Mouse (Mus musculus): ENCODE data around the gene Agxt2.

Agxt2 gene

DNA sequence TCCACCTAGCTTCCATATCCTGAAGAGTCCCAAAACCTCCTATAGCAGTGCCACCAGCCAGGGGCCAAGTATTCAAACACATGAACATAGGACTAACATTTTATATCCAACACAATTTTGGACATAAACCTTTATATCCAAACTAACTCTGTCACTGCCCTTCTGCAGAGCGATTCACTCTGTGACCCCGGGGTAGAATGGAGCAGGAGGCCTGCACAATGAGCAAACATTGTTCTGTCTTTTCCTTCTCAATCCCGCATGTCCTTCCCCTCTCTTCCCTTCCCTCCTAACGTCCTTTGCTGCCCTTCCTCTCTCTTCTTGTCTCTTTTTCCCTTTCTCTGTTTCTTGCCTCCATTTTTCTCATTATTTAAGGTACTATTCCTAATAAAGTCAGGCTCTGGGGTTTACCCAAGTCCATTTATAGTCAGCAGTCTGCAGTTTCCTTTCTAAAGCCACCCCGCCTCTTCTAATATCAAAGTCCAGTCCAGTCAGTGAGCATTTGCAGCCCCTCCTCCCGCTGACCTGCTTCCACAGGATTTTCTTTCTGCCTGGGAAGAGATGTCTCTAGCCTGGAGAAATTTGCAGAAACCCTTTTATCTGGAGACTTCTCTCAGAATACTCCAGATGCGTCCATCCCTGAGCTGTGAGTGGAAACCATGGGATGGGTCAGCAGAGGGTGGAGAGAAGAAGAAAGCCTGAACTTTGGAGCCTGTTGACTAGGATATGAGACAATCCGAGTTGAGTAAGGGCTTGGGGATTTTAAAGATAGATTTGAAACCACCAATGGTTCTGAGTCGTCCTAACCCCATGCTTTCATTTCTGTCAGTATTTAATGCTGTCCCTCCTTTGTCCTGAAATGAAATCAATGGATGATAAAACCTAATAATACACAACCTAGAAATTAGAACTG is at the start of gene Agxt2:
Agxt2 (plus strand) TSS at position 494 of the 910 bp plus-strand sequence.
- no peak for DNase-seq (ENCODE audit: low spot score)

- DNase-seq (ENCODE audit: low spot score) = no peak
Observed at GRCm38 (mm10) chr15:10311826-10312225, 46.5 kb upstream of the Agxt2 start.

DNA sequence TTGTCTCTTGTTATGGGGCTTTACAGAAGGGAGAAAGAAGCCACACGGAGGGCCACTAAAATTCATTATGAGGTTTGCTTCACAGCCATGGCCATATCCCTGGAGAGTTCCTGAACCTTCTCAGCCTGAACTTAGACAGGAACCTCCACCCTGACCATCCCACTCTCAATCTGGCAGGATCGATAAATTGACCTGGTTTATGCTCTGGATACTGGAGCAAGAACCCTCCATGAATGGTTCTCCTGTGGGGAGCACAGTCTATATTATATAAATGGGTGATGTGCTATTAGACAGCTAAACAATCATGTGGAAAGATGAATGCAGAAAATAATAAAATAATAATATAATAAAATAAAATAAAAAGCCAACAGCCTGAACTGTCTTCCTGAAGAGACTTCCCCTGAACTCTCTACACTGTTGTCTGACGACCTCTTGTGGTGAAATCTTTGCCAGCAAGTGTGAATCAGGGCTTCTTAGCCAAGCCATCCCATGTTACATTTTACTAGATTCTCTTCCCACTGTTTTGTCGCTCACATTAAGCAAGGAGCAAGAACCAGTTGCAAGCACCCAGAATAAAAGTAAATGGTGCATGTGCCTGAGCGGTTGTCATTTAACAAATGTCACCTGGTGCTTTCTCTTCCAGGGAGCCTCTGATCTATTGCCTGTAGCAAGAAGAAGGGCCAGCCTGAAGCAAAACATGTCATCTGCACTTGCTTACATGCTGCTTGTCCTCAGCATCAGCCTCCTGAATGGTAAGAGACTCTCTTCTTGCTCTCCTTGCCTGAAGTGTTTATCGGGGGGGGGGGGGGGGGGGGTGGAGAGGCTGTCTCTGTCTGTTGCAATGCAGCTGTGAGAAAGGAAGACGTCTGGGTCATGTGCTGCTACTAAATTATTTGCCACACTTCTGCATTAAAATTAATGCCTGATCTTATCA is 44.5 kb upstream of the Agxt2 start:
- peak; percentile 69 for DNase-seq (ENCODE audit: low spot score)

DNA sequence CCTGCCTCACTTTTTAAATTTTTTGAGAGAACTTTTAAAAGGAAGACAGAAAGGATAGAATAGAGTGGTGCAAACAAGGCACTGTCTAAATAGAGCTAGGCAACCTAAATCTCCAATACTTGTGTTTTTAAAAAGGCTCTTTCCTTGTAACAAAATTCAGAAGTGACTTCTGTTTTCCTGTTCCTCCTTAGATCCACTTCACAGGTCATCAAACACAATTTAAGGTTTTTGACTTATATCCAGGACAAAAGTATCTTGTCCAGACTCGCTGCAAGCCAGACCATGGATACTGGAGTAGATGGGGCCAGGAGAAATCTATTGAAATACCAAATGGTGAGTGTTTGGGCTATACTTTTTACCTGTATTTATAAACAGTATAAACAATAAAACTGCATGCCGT is 33.3 kb upstream of the Agxt2 start, which contains the start of gene Gm21973:
Gm21973 (plus strand) TSS at position 301 of the 400 bp plus-strand sequence.
- DNase-seq (ENCODE audit: low spot score) = no peak

DNA sequence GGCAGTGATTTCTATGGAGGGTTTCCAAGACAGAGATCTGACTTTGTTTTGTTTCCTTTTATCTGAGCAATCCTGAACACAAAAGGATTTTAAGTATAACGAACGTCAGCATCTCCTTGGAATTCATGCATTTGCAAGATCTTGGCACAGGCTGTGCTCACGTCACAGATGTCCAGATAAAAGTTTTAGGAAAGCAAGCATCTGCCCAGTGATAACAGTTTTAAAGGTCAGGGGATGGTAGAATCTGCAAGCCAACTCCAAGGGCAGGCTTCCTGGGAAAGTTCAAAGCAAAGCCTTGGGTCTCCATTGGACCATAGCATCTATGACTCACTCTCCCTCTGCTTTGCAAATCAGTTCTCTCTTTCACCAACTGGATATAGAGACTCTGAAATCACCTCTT is 27.7 kb upstream of the Agxt2 start:
- DNase-seq (ENCODE audit: low spot score) = no peak

- no peak for DNase-seq (ENCODE audit: low spot score)
Observed at GRCm38 (mm10) chr15:10332566-10332965, 25.8 kb upstream of the Agxt2 start.

GRCm38 (mm10) chr15:10338606-10339005 is 19.7 kb upstream of the Agxt2 start:
- no peak for DNase-seq (ENCODE audit: low spot score)

GRCm38 (mm10) chr15:10347044-10347443 is 11.3 kb upstream of the Agxt2 start:
- no peak for DNase-seq (ENCODE audit: low spot score)

DNA sequence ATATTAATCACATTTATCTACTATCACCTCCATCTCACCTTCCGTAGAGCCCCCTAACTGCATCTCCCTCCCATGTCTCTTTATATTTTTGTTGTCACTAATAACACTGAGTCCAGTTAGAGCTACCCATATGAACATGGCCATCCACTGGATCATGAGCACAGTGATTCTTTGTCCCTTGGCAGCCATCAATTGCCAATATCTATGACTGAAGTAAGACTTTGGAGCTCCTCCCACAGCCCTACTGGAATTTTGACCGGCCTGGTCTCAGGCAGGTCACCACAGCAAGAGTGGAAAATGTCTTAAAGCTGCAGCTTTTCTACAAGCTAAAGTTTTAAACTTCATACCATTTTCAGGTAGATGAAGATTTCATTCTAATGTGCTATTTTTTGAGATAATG is 8.0 kb downstream of the Agxt2 start:
- DNase-seq (ENCODE audit: low spot score) = no peak

- no peak for DNase-seq (ENCODE audit: low spot score)
Observed at GRCm38 (mm10) chr15:10375404-10375803, 17.1 kb downstream of the Agxt2 start.

DNA sequence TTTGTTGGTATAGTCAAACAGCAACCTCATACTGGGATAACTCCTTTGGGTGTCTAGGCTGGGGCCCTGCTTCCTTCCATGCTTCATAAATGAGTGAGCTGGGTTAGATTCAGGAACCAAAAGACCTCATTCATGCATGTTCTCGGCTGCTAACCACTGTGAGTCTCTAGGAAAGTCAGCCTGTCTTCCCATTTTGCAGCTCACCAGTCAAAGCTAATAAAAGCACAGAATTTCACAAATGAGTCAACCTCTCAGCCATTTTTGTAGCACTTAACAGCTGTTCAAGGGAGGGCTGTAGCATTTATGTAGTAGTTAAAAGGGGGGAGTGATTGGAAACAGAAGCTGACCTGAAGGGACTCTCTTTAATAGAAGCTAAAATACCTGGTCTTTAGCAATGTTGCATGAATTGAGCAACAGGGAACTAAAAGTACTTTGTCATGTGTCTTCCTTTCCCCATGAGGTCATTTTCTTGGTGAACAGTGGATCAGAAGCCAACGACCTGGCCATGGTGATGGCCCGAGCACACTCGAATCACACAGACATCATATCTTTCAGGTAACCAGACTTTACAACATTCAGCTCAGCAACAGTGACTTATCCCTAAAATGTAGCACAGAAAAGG is 20.1 kb downstream of the Agxt2 start:
- DNase-seq (ENCODE audit: low spot score) = no peak

- no peak for DNase-seq (ENCODE audit: low spot score)
Observed at GRCm38 (mm10) chr15:10379757-10380458, 21.6 kb downstream of the Agxt2 start.

DNA sequence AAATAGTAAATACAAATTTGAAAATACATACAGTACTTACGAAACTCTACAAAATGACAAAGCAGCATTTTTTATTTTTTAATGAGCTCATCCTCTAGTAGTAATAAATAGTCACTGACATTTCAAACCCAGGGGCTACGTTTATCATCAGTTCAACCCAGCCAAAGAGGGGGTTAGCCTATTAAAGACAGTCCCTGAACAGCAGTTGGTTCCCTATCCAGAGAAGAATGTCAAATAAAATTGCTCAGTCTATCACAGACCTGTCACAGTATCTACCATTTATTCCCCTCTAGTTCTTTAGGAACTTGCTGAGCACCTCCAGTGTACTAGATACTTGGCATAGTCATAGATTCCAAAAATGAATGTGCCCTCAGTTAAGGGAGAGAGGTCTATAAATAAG is 28.9 kb downstream of the Agxt2 start:
- DNase-seq (ENCODE audit: low spot score) = no peak

- no peak for DNase-seq (ENCODE audit: low spot score)
Observed at GRCm38 (mm10) chr15:10399795-10400194, 41.5 kb downstream of the Agxt2 start.

GRCm38 (mm10) chr15:10400415-10400814 is 42.1 kb downstream of the Agxt2 start:
- peak; percentile 66 for DNase-seq (ENCODE audit: low spot score)

GRCm38 (mm10) chr15:10409842-10410241 is 51.5 kb downstream of the Agxt2 start:
- DNase-seq (ENCODE audit: low spot score) = no peak

GRCm38 (mm10) chr15:10410881-10411280 is 52.5 kb downstream of the Agxt2 start:
- no peak for DNase-seq (ENCODE audit: low spot score)

GRCm38 (mm10) chr15:10413656-10414055 is 55.3 kb downstream of the Agxt2 start:
- no peak for DNase-seq (ENCODE audit: low spot score)

GRCm38 (mm10) chr15:10421138-10421784 is 62.9 kb downstream of the Agxt2 start:
- peak; percentile 60 for DNase-seq (ENCODE audit: low spot score)

DNA sequence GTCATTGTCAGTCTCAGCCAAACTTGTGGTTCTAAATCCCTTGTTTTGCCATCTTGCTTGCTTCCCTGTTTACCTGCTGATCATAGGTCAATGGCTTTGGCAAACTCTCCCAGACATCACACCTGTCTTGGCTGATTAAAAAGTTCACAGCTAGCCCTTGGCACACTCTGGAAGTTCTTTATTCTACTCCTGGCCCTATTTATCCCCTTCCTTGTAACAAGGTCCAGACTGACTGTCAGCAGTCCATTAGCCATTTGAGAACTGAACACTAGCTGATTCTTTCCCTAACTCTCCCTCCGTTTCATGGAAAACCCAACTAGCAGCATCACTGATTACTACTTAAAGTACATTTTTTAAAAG is 63.4 kb downstream of the Agxt2 start:
- no peak for DNase-seq (ENCODE audit: low spot score)

DNA sequence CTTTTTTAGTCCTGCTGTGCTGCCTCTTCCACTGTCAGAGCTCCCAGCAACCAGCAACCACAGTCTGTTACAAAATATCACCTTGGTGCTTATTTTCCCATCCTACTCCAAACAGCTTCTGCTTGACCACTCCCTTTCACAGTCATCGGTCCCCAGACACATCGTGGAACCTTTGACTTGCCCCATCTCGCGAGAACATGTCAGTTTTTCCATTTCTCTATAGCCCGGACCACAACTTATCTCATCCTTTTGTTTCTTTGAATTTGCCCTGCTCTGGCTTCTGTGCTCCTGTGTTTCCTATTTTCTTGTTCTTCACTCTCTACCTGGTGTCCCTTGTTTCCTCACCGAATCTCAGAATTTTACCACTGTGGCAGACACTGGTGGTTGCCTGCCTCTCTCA is 67.8 kb downstream of the Agxt2 start:
- DNase-seq (ENCODE audit: low spot score) = no peak
